Mouse (Mus musculus) liver, embryonic 14.5 days (tissue): ENCODE measurements at regions not wholly inside any gene's neighbourhood (a gene's known extent, or its start where the extent isn't known, plus 50 kb on each side); places are given as distances from the start of the nearest gene placed in this dataset.

Experiments
- ATAC-seq: fragments of 200-750 bp; cut with Nextera tagmentation; 2 replicates; pipeline ENCODE4 v1.8.0; 2017; ENCODE audit warnings: moderate number of reproducible peaks, mild to moderate bottlenecking, moderate library complexity; ENCODE audit not compliant: insufficient read depth
- DNase-seq, 3 experiments: peaks; one replicate each; pipeline ENCODE4 v3.0.0-alpha.2; 2012 to 2013; ENCODE audit warnings: low read depth in 3 of 3, low spot score in 3 of 3
- H3K27ac ChIP-seq: fragments of 300-500 bp; sonication (generic); 2 replicates; pipeline ENCODE4 v1.5.1; 2014; ENCODE audit warnings: moderate library complexity, mild to moderate bottlenecking, control low read depth, inconsistent platforms
- H3K27me3 ChIP-seq: fragments of 300-500 bp; sonication (generic); 2 replicates; pipeline ENCODE4 v1.6.1; 2014; ENCODE audit warnings: mild to moderate bottlenecking, low read length, moderate library complexity; ENCODE audit not compliant: control insufficient read depth, insufficient read depth
- H3K36me3 ChIP-seq: fragments of 300-500 bp; sonication (generic); replicated peaks from 2 replicates; pipeline ENCODE4 v1.6.1; 2014; ENCODE audit warnings: low read depth; ENCODE audit not compliant: control insufficient read depth, insufficient read depth
- H3K4me1 ChIP-seq, 2 experiments: fragments of 200-500 bp in 1 of 2; fragments of 300-500 bp in 1 of 2; sonication (generic) in 1 of 2; replicated peaks; 2 replicates each; pipeline ENCODE4 v1.6.1; 2012 to 2014; ENCODE audit warnings: antibody characterized with exemption in 1 of 2, inconsistent platforms in 1 of 2, low read length in 1 of 2; ENCODE audit not compliant: control insufficient read depth in 2 of 2, insufficient read depth in 2 of 2
- H3K4me2 ChIP-seq: fragments of 300-500 bp; sonication (generic); 2 replicates; pipeline ENCODE4 v1.6.1; 2014; ENCODE audit warnings: low read depth, mild to moderate bottlenecking, control low read depth, moderate library complexity
- H3K4me3 ChIP-seq, 2 experiments: fragments of 200-500 bp in 1 of 2; fragments of 300-500 bp in 1 of 2; sonication (generic) in 1 of 2; 2 replicates each; pipeline ENCODE4 v1.5.1; 2012 to 2014; ENCODE audit warnings: low read depth in 2 of 2, low read length in 2 of 2, mild to moderate bottlenecking in 2 of 2, control low read depth in 1 of 2, inconsistent platforms in 1 of 2, moderate library complexity in 1 of 2; ENCODE audit not compliant: insufficient read depth in 1 of 2
- H3K9ac ChIP-seq: fragments of 300-500 bp; sonication (generic); replicated peaks from 2 replicates; pipeline ENCODE4 v1.6.1; 2014; ENCODE audit warnings: mild to moderate bottlenecking, control low read depth, moderate library complexity
- H3K9me3 ChIP-seq: fragments of 300-500 bp; sonication (generic); 2 replicates; pipeline ENCODE4 v1.6.1; 2016; ENCODE audit warnings: low read length, mixed read lengths; ENCODE audit not compliant: control insufficient read depth
- CTCF ChIP-seq: IDR thresholded peaks from 2 replicates; pipeline ENCODE4 v1.5.1; 2016; ENCODE audit warnings: antibody characterized with exemption, low read depth, control low read depth
- EP300 ChIP-seq: IDR thresholded peaks from 2 replicates; pipeline ENCODE4 v1.6.1; 2016; ENCODE audit warnings: antibody characterized with exemption, low read depth
- WGBS: fragments of 180-500 bp; shearing (Covaris S2); extraction: QIAGEN DNeasy Blood & Tissue Kit; methylation state at CpG from one replicate; pipeline ENCODE4 v1.1.7; 2014; ENCODE audit not compliant: insufficient replicate concordance; 5-methylcytosine and 5-hydroxymethylcytosine counted together

- ATAC-seq (no peak), DNase-seq (no peak)
- Histone ChIP-seq H3K27ac (no peak overlapping the region), H3K9me3 (no peaks in the 10 kb centered on the region), H3K4me1 (no peaks in the 10 kb centered on the region), H3K4me2 (no peak overlapping the region), H3K4me3 (no peak overlapping the region), H3K27me3 (no peaks in the 10 kb centered on the region), H3K36me3 (no peaks in the 10 kb centered on the region), H3K9ac (no peak overlapping the region)
- TF ChIP-seq CTCF: no peak
- TF ChIP-seq EP300: no peak
- 53% methylated on average over 4 of the region's 4 CpGs for WGBS
These were observed 142.1 kb upstream of the Gas1 start for GRCm38 (mm10) chr13:60319268-60319667.

DNA sequence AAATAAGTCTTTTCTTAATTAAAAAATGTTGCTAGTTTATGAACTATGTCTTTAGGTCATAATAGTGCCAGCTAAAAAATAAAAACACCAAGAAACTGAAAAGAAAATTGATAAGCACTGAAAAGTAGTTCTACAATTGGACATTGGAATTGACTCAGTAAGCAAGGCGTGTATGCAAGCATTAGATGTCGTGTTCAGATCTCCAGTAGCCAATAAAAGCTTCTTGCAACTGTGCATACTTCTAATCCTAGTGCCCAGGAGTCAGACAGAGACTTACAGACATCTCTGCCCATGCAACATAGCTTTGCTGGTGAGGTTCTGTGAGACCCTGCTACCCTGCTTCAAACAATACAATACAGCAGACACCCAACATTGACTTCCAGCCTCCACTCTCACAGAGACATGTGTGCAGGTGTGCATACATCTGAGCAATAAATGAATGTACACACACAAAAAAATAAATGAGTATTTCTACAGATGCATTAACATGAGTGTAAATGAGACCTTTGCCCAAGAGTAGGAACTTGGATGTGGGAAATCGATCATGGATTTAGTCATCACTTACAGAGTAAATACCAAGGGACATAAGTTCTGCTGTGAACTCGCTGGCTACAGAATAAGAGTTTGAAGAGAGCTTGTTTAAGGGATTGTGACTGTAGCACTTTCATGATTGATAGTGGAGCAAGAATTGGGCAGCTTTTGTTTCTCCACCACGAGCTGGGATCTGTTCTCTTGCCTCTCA is 142.9 kb upstream of the Gas1 start:
- DNase-seq (no peak), ATAC-seq (no peak)
- Histone ChIP-seq H3K4me2 (no peak overlapping the region), H3K9ac (no peak overlapping the region), H3K27ac (no peak overlapping the region), H3K36me3 (no peaks in the 10 kb centered on the region), H3K4me3 (no peak overlapping the region), H3K4me1 (no peaks in the 10 kb centered on the region), H3K27me3 (no peaks in the 10 kb centered on the region), H3K9me3 (no peaks in the 10 kb centered on the region)
- 46% methylated on average over 5 of the region's 5 CpGs for WGBS
- TF ChIP-seq CTCF: no peak
- TF ChIP-seq EP300: no peak

DNA sequence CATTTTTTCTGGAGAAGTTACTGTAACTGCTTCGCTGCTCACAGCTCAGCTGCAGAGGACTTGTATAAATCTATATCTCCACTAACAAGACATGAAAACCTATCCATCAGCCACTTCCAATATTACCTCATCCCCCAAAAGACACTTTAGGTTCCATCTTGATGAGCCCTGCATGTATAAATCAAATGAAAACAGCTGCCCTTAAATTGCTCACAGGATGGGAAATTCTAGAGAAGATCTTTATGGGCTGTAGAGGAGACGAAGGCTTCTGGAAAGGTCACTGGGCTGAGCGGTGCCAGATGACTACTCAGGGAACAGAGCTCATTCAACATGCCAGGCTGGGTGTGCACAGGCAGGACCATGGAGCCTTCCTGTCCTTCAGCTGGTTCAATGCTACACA is 145.4 kb upstream of the Gas1 start:
- no peak for DNase-seq
- no peaks in the 10 kb centered on the region for H3K9me3 ChIP-seq
- H3K9ac ChIP-seq: no peak overlapping the region
- H3K27ac ChIP-seq: no peak overlapping the region
- no peaks in the 10 kb centered on the region for H3K36me3 ChIP-seq
- no peaks in the 10 kb centered on the region for H3K4me1 ChIP-seq
- no peak for ATAC-seq
- no peak for TF ChIP-seq EP300
- no peak for TF ChIP-seq CTCF
- 48% methylated on average over 3 of the region's 3 CpGs for WGBS
- H3K27me3 ChIP-seq: no peaks in the 10 kb centered on the region
- no peak overlapping the region for H3K4me2 ChIP-seq
- no peak overlapping the region for H3K4me3 ChIP-seq

DNA sequence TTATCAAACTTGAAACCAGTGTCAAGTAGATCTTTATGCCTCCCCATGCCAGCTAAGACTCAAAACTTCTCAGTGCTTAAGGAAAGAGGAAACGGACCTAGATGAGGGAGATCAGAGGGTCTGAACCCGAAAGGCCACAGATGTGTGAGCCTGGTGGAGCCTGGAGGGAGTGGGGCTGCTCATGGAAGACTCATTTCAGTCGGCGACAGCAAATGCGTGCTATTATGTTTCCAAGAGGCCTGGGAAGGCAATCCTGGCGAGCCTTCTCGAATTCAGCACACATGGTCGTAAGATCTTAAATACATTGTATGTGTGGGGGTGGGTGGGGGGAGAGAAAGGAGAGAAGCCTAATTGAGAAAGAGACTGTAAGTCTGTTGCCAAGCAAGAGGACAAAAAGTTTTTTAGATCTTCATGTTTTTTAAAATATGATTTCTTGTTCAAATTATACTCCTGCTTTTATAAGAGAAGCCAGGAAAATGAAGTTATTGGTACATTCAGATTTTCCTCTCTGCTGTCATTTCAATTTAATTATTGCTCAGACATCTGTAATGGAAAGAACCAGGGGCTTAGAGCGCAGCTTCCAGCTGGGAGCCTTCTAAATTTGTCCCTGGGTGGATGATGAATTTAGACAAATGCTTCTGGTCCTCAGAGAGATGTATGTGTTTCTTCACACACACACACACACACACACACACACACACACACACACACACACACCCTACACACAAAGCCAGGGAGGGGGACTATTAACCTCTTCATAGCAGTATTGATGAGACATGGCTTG is 153.5 kb upstream of the Gas1 start:
- Histone ChIP-seq H3K4me1 (no peaks in the 10 kb centered on the region), H3K27ac (no peak overlapping the region), H3K9me3 (no peaks in the 10 kb centered on the region), H3K4me3 (no peak overlapping the region), H3K36me3 (no peaks in the 10 kb centered on the region), H3K4me2 (no peak overlapping the region), H3K27me3 (no peaks in the 10 kb centered on the region), H3K9ac (no peak overlapping the region)
- WGBS: 58% methylated on average over 9 of the region's 9 CpGs
- TF ChIP-seq CTCF (no peak), EP300 (no peak)
- ATAC-seq (no peak), DNase-seq (no peak)

GRCm38 (mm10) chr13:60336196-60336595 is 159.0 kb upstream of the Gas1 start:
- H3K9ac ChIP-seq: no peak overlapping the region
- no peaks in the 10 kb centered on the region for H3K36me3 ChIP-seq
- TF ChIP-seq EP300 (no peak), CTCF (no peak)
- ATAC-seq (no peak), DNase-seq (no peak)
- H3K4me1 ChIP-seq: no peaks in the 10 kb centered on the region
- no peaks in the 10 kb centered on the region for H3K9me3 ChIP-seq
- no peak overlapping the region for H3K4me2 ChIP-seq
- H3K27me3 ChIP-seq: no peaks in the 10 kb centered on the region
- no peak overlapping the region for H3K4me3 ChIP-seq
- no peak overlapping the region for H3K27ac ChIP-seq
- 47% methylated on average over 1 of the region's 1 CpGs for WGBS
